In genomic region chr10:68720887-68721400, GRCm38 (mm10) we compare ENCODE assay signal across 13 mouse cellular contexts. TPM values are rescaled to one million over a fixed set of nuclear protein-coding genes. Genes with fewer than 3 reads are reported as not detected.
DNase-seq lines count a peak whose midpoint lies in the region; ATAC-seq lines count a peak whose summit lies in the region.
"Had no signal": no experiment of that assay in that cellular context is flagged by ENCODE, and none has a peak within 500 bp of the region (broad histone marks: within the 10 kb centered on the region; RNA-seq: fewer than 3 reads in every experiment).

No protein-coding gene starts in this region.

- no peak overlapping the region for H3K9ac ChIP-seq in forebrain, embryonic 11.5 days (ENCODE audit: low read length)

- H3K27me3 ChIP-seq in heart, embryonic 10.5 days (ENCODE audit: insufficient read depth, poor library complexity, severe bottlenecking): peaks cover 8% of the 10 kb centered on the region
- no peaks in the 10 kb centered on the region for H3K27me3 ChIP-seq in forebrain, embryonic 11.5 days (ENCODE audit: control insufficient read depth, insufficient read depth, low read length)

- no peak for ATAC-seq in forebrain, embryonic 11.5 days (replicated peaks; ENCODE audit: low FRiP score)
- ATAC-seq in megakaryocyte progenitor cell, adult 5-6 weeks (replicated peaks; ENCODE audit: poor library complexity): no peak

- H3K36me3 ChIP-seq in heart, embryonic 10.5 days: no peaks in the 10 kb centered on the region
- H3K36me3 ChIP-seq in forebrain, embryonic 11.5 days (ENCODE audit: control insufficient read depth, insufficient read depth, low read length): no peaks in the 10 kb centered on the region

- no peaks in the 10 kb centered on the region for H3K9me3 ChIP-seq in heart, embryonic 10.5 days
- H3K9me3 ChIP-seq in forebrain, embryonic 11.5 days (ENCODE audit: control insufficient read depth, low read length): no peaks in the 10 kb centered on the region

- WGBS in heart, embryonic 10.5 days: 42% methylated on average over 5 of the region's 5 CpGs
- WGBS in forebrain, embryonic 11.5 days: 70% methylated on average over 5 of the region's 5 CpGs

- no peak overlapping the region for H3K27ac ChIP-seq in heart, embryonic 10.5 days
- H3K27ac ChIP-seq in forebrain, embryonic 11.5 days (ENCODE audit: low read depth, low read length): no peak overlapping the region
- H3K27ac ChIP-seq: gastrocnemius, adult 2 months had no signal

- DNase-seq in heart, adult 11 months: peak; percentile 93
- DNase-seq in heart, embryonic 10.5 days (ENCODE audit: low spot score): no peak
- peak; percentile 52 for DNase-seq in NIH3T3 (ENCODE audit: low read depth)
- peak; percentile 12 to 30 for DNase-seq in heart, adult 9 months (ENCODE audit: low spot score in 2 of 2)
- DNase-seq in kidney, postnatal 36 days: peak; percentile 49 to 66
- DNase-seq in forebrain, embryonic 11.5 days (ENCODE audit: low spot score): no peak
- no peak for DNase-seq in frontal cortex, adult 2 months (ENCODE audit: extremely low spot score in 1 of 2, low spot score in 1 of 2)
- DNase-seq: gastrocnemius, adult 2 months; layer of hippocampus, postnatal 36 days; spleen, adult 18-20 months had no signal

- H3K4me3 ChIP-seq in heart, embryonic 10.5 days: no peak overlapping the region
- H3K4me3 ChIP-seq in forebrain, embryonic 11.5 days (ENCODE audit: low read depth, low read length): no peak overlapping the region
- H3K4me3 ChIP-seq: gastrocnemius, adult 2 months had no signal

- H3K4me2 ChIP-seq in forebrain, embryonic 11.5 days (ENCODE audit: low read depth, low read length, severe bottlenecking): no peak overlapping the region
- H3K4me2 ChIP-seq: midbrain, embryonic 11.5 days had no signal

- peaks cover 22% of the 10 kb centered on the region for H3K4me1 ChIP-seq in heart, embryonic 10.5 days
- 0 out of 2 replicates have a peak, but pooled peaks cover 4% of the 10 kb centered on the region for H3K4me1 ChIP-seq in forebrain, embryonic 11.5 days (replicated peaks; ENCODE audit: control insufficient read depth, insufficient read depth, low read length)

RNA-seq across cellular contexts. Expression of gene Tmem26, which starts 2.5 kb away (rescaled TPM):
- 1.8 and 4.0 TPM in 2 replicates for polyA plus RNA-seq in heart, embryonic 10.5 days (2016; fragmentation: Nextera tagmentation; extraction: Ambion mirVana)
- 6.5 and 7.0 TPM in 2 replicates for polyA plus RNA-seq in forebrain, embryonic 11.5 days (2014; fragmentation: Nextera tagmentation; extraction: Ambion mirVana)
- 2.1 and 2.4 TPM in 2 replicates for total RNA-seq in megakaryocyte progenitor cell, adult 5-6 weeks (2015)
- 0.57 and 0.92 TPM in 2 replicates for total RNA-seq in megakaryocyte progenitor cell, adult 5-6 weeks (2017)
- 0.25 and 0.34 TPM in 2 replicates for polyA plus RNA-seq in frontal cortex, adult 2 months (2012; rRNA removed)
- total RNA-seq: MEL had no signal

Comparison
In these comparisons a context has a peak if more than half of its experiments do, and no peak if none do; other contexts are left out.
1. DNase-seq: peak in heart, adult 11 months (single experiment), NIH3T3 (single experiment), heart, adult 9 months (2 of 2) and kidney, postnatal 36 days (2 of 2); none in heart, embryonic 10.5 days (single experiment), forebrain, embryonic 11.5 days (single experiment) and frontal cortex, adult 2 months (0 of 2).